Mouse (Mus musculus) right cerebral cortex, postnatal 25 days (tissue): ENCODE measurements around the gene Pnmal1.
"Not testable (repeated sequence)": the region's sequence is repeated elsewhere in the genome, so short reads cannot be mapped to it uniquely, and the experiment has no call there.

Source experiments
- DNase-seq: peaks from one replicate; pipeline ENCODE4 v3.0.0; 2022

The Pnmal1 gene

DNA sequence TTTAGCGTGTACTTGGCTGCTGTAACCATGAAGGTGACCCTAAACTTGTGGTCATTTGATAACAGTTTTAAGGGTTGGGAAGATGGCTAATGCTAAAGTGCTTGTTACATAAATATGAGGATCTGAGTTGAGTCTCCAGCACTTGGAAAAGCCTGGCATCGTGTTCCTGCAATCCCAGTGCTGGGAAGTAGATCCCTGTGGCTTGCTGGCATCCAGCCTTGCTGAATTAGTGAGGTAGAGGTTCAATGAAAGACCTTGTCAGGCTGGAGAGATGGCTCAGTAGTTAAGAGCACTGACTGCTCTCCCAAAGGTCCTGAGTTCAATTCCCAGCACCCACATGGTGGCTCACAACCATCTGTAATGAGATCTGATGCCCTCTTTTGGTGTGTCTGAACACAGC lies 5.7 kb upstream of the Pnmal1 start:
- DNase-seq = not testable (repeated sequence)

DNA sequence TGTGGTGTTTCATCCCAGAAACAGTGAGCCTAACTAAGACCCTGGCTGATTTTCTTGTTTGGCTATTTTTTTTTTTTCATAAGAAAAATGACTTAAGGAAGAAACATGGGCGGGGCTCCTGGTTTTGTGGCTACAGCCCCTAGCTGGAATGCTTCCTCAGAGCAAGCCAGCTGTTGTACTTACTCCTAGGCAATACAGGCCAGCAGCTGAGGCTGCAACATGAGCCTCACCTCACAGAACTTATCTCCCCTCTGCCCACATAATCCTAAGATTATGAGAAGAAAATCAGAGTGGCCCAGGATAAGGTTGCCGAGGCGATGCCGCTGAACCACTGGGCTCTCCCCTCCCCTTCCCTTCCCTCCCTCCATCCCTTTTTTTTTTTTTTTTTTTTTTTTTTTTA lies 3.8 kb upstream of the Pnmal1 start:
- DNase-seq = no peak

- DNase-seq = peak; percentile 68
Observed at GRCm38 (mm10) chr7:16956410-16957265, 2.8 kb upstream of the Pnmal1 start.

DNA sequence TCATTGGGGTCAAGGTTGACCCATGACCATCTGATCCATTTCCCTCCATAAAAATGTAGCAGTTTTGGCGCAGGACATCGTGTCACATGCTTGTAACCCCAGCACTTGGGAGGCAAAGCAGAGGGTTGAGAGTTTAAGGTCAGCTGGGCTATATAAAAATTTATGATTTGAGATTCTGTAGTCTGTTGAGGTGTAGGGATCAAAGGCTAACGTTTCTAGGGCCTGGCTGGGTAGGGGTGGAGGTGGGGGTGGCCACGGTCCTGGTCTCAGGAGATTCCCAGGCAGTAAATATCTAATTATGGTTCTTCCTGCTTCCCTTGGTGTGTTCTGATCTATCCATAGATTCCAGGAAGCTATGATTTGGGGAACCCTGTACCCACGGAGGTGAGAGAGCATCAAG lies 2.2 kb downstream of the Pnmal1 start:
- no peak for DNase-seq

- DNase-seq = no peak
Observed at GRCm38 (mm10) chr7:16968414-16968813, 8.9 kb downstream of the Pnmal1 start.

DNA sequence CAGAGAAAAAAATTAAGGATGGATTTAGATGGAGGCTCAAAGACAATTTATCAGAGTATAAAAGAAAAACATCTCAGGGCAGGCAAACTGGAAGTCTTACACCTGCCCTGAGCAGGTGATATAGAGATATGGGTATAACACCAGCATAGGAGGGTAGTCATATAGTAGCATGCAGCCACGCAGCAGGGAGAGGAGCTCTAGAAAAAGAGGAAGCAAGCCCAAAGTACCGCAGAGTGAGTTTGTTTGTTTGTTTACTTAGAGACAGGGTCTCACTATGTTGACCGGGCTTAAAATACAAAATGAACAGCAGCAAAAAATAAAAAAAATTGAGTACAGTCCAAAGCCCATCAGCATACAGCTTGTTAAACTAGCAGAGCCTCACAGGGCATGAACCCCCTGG lies 11.7 kb downstream of the Pnmal1 start:
- no peak for DNase-seq

DNA sequence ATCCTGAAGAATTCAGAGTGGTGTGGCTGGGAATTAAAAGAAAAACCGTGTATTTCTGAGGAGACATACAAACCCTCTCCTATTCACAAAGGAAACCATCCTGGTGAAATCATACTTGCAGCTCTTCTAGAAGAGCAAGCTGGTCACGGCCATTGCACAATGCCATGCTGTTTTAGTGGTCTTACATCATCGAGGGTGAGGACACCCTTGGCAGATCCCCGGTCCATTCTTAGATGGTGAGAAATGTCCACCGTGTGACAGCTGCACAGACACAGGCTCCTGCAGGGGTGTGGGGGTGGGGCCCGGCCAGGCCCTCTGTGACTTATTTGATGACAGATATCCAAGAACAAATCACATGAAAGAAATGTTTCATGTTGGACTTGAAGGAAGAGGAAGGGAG lies 14.5 kb downstream of the Pnmal1 start:
- no peak for DNase-seq

DNA sequence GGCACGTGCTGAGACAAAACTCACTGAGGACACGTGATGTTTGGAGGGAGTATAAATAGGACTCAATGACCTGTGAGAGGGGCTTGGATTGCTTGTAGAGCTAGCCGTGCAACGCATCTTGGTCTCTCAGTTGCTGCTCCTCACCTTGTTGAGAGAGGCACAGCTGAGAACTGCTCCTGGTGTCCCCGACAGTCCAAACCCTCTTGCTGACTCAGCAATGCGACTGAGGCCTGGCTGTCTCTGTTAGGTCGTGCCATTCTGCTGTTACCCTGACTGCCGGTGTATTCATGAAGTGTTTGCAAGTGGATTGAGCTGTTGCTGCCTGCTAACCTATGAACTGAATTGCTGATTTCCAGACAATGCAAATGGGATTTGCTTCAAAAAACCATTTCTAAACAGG lies 16.8 kb downstream of the Pnmal1 start:
- no peak for DNase-seq

- DNase-seq = no peak
Observed at GRCm38 (mm10) chr7:16978173-16978572, 18.7 kb downstream of the Pnmal1 start.

GRCm38 (mm10) chr7:16978593-16978992 lies 19.1 kb downstream of the Pnmal1 start:
- DNase-seq = no peak

DNA sequence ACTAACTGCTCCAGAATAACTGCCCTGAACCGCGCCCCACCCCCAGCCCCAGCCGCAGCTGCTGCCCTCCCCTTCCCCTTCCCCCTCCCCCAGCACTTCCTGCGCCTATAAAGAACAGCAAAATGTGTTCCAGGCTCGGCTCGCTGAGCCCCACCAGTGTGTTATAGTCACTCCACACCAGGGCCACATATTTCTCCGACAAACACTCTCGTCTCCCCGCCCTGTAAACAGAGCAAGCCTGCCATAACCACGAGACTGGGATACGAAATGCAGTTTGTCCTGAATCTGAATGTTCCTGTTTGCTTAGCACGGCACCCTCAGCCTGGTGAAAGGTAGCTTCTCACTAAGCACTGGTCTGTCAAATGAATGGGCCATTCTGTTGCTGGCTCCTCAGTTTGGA lies 20.9 kb downstream of the Pnmal1 start:
- peak; percentile 41 for DNase-seq

- DNase-seq = peak; percentile 88
Observed at GRCm38 (mm10) chr7:16982859-16983568, 23.5 kb downstream of the Pnmal1 start, which contains the start of gene Gm42372. TSS of gene Gm42372 (plus strand) at chr7:16983086.

- no peak for DNase-seq
Observed at GRCm38 (mm10) chr7:16987541-16988149, 28.2 kb downstream of the Pnmal1 start.

- DNase-seq = no peak
Observed at GRCm38 (mm10) chr7:16988405-16988804, 28.9 kb downstream of the Pnmal1 start.

GRCm38 (mm10) chr7:16990006-16990744 lies 30.7 kb downstream of the Pnmal1 start:
- DNase-seq = no peak

- DNase-seq = no peak
Observed at GRCm38 (mm10) chr7:16991681-16992450, 32.4 kb downstream of the Pnmal1 start.

- DNase-seq = no peak
Observed at GRCm38 (mm10) chr7:16992451-16992807, 33.0 kb downstream of the Pnmal1 start, which contains the start of gene Ccdc8. TSS of gene Ccdc8 (plus strand) at chr7:16992708.

- no peak for DNase-seq
Observed at GRCm38 (mm10) chr7:16993651-16994399, 34.3 kb downstream of the Pnmal1 start.

- DNase-seq = no peak
Observed at GRCm38 (mm10) chr7:16994400-16994799, 34.9 kb downstream of the Pnmal1 start.

- no peak for DNase-seq
Observed at GRCm38 (mm10) chr7:16995345-16995744, 35.9 kb downstream of the Pnmal1 start.

DNA sequence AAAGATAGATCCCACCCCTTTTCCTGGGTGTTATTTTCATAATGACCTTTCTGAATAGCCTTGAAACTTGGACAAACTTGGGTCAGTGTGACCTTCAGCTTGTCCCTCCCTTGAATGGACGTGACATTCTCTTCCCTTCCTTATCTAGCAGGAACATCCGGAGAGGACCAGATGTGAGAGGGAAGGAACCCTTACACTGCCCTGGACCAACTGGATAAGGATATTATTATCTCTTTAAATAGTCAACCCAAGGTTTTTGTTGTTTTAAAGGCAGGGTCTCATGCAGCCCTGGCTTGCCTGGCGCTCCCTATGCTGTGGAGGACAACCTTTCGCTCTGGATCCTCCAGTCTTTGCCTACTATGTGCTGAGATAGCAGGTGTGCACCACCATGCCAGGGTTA lies 39.8 kb downstream of the Pnmal1 start:
- no peak for DNase-seq
